Mouse (Mus musculus): ENCODE results near the gene Gtpbp4. TPM values are rescaled to one million over a fixed set of nuclear protein-coding genes. Genes with fewer than 3 reads are reported as not detected.
"Not testable (repeated sequence)": the region's sequence is repeated elsewhere in the genome, so short reads cannot be mapped to it uniquely, and the experiment has no call there.

The Gtpbp4 gene
- total RNA-seq, 2 experiments from 2014 or later: 42.7 to 43.5 TPM

GRCm38 (mm10) chr13:8992231-8992630 is 3.7 kb downstream of the Gtpbp4 start:
- no peak for DNase-seq (ENCODE audit: low spot score in 2 of 2)

GRCm38 (mm10) chr13:8972972-8973371 is 22.9 kb downstream of the Gtpbp4 start:
- DNase-seq (ENCODE audit: low spot score in 2 of 2): no peak

- no peak for DNase-seq (ENCODE audit: low spot score in 2 of 2)
These were observed 23.5 kb downstream of the Gtpbp4 start for GRCm38 (mm10) chr13:8972369-8972768.

GRCm38 (mm10) chr13:8967742-8968141 is 28.1 kb downstream of the Gtpbp4 start:
- no peak for DNase-seq (ENCODE audit: low spot score in 2 of 2)

- DNase-seq (ENCODE audit: low spot score in 2 of 2): no peak
These were observed 30.7 kb downstream of the Gtpbp4 start for GRCm38 (mm10) chr13:8965224-8965623.

- DNase-seq (ENCODE audit: low spot score in 2 of 2): not testable (repeated sequence)
These were observed 33.6 kb downstream of the Gtpbp4 start for GRCm38 (mm10) chr13:8962266-8962665.

- not testable (repeated sequence) for DNase-seq (ENCODE audit: low spot score in 2 of 2)
These were observed 34.6 kb downstream of the Gtpbp4 start for GRCm38 (mm10) chr13:8961128-8961888.

- not testable (repeated sequence) for DNase-seq (ENCODE audit: low spot score in 2 of 2)
These were observed 36.3 kb downstream of the Gtpbp4 start for GRCm38 (mm10) chr13:8959554-8959953.

GRCm38 (mm10) chr13:8959058-8959457 is 36.8 kb downstream of the Gtpbp4 start:
- not testable (repeated sequence) for DNase-seq (ENCODE audit: low spot score in 2 of 2)

- not testable (repeated sequence) for DNase-seq (ENCODE audit: low spot score in 2 of 2)
These were observed 39.0 kb downstream of the Gtpbp4 start for GRCm38 (mm10) chr13:8956873-8957272.

GRCm38 (mm10) chr13:8955127-8955526 is 40.8 kb downstream of the Gtpbp4 start:
- not testable (repeated sequence) for DNase-seq (ENCODE audit: low spot score in 2 of 2)

- DNase-seq (ENCODE audit: low spot score in 2 of 2): not testable (repeated sequence)
These were observed 43.3 kb downstream of the Gtpbp4 start, which contains the start of gene Idi2 for GRCm38 (mm10) chr13:8952563-8952962. Gene Idi2 (plus strand): TSS chr13:8952863.

- DNase-seq (ENCODE audit: low spot score in 2 of 2): not testable (repeated sequence)
These were observed 47.8 kb downstream of the Gtpbp4 start, which contains the start of gene Gm9745 for GRCm38 (mm10) chr13:8948131-8948530. Gene Gm9745 (minus strand): TSS chr13:8948231.

- DNase-seq (ENCODE audit: low spot score in 2 of 2): not testable (repeated sequence)
These were observed 52.1 kb downstream of the Gtpbp4 start for GRCm38 (mm10) chr13:8943828-8944227.

- DNase-seq (ENCODE audit: low spot score in 2 of 2): not testable (repeated sequence)
These were observed 54.2 kb downstream of the Gtpbp4 start for GRCm38 (mm10) chr13:8941701-8942100.

- not testable (repeated sequence) for DNase-seq (ENCODE audit: low spot score in 2 of 2)
These were observed 54.8 kb downstream of the Gtpbp4 start for GRCm38 (mm10) chr13:8941110-8941509.

- DNase-seq (ENCODE audit: low spot score in 2 of 2): not testable (repeated sequence)
These were observed 58.2 kb downstream of the Gtpbp4 start for GRCm38 (mm10) chr13:8937611-8938140.

- no peak for DNase-seq (ENCODE audit: low spot score in 2 of 2)
These were observed 62.4 kb downstream of the Gtpbp4 start for GRCm38 (mm10) chr13:8933499-8933898.

Measured in gastrocnemius, postnatal 4 days (tissue).